Mouse (Mus musculus) forebrain, embryonic 15.5 days (tissue): ENCODE measurements around the gene Gpnmb. TPM values are rescaled to one million over a fixed set of nuclear protein-coding genes. Genes with fewer than 3 reads are reported as not detected.

Source experiments
- ATAC-seq: fragments of 200-750 bp; cut with Nextera tagmentation; replicated peaks from 2 replicates; pipeline ENCODE4 v1.8.0; 2017; ENCODE audit warnings: mild to moderate bottlenecking, moderate TSS enrichment, moderate library complexity
- H3K27ac ChIP-seq: fragments of 300-500 bp; sonication (generic); replicated peaks from 2 replicates; pipeline ENCODE4 v1.5.1; 2015; ENCODE audit warnings: mild to moderate bottlenecking, inconsistent platforms
- H3K27me3 ChIP-seq: fragments of 300-500 bp; sonication (generic); 2 replicates; pipeline ENCODE4 v1.6.1; 2015; ENCODE audit warnings: inconsistent platforms
- H3K36me3 ChIP-seq: fragments of 300-500 bp; sonication (generic); 2 replicates; pipeline ENCODE4 v1.6.1; 2015; ENCODE audit warnings: mild to moderate bottlenecking, inconsistent platforms
- H3K4me1 ChIP-seq: fragments of 300-500 bp; sonication (generic); 2 replicates; pipeline ENCODE4 v1.6.1; 2015; ENCODE audit warnings: inconsistent platforms
- H3K4me2 ChIP-seq: fragments of 300-500 bp; sonication (generic); replicated peaks from 2 replicates; pipeline ENCODE4 v1.6.1; 2015; ENCODE audit warnings: mild to moderate bottlenecking, inconsistent platforms
- H3K4me3 ChIP-seq: fragments of 300-500 bp; sonication (generic); 2 replicates; pipeline ENCODE4 v1.5.1; 2015; ENCODE audit warnings: mild to moderate bottlenecking, inconsistent platforms
- H3K9ac ChIP-seq: fragments of 300-500 bp; sonication (generic); replicated peaks from 2 replicates; pipeline ENCODE4 v1.6.1; 2015; ENCODE audit warnings: mild to moderate bottlenecking, inconsistent platforms
- H3K9me3 ChIP-seq: fragments of 300-500 bp; sonication (generic); 2 replicates; pipeline ENCODE4 v1.6.1; 2016; ENCODE audit warnings: inconsistent platforms
- WGBS: fragments of 180-500 bp; shearing (Covaris S2); methylation state at CpG from one replicate; pipeline ENCODE4 v1.1.7; 2015; ENCODE audit warnings: mixed read lengths; 5-methylcytosine and 5-hydroxymethylcytosine counted together
- polyA plus RNA-seq: library from polyadenylated mRNA; unstranded; fragments of >200 nt; fragmentation: Nextera tagmentation; extraction: Ambion mirVana; gene quantifications from 2 replicates; pipeline ENCODE4 v1.2.1, GENCODE M21; 2015

Gpnmb gene
- 0.24 and 0.47 TPM in 2 replicates for polyA plus RNA-seq

DNA sequence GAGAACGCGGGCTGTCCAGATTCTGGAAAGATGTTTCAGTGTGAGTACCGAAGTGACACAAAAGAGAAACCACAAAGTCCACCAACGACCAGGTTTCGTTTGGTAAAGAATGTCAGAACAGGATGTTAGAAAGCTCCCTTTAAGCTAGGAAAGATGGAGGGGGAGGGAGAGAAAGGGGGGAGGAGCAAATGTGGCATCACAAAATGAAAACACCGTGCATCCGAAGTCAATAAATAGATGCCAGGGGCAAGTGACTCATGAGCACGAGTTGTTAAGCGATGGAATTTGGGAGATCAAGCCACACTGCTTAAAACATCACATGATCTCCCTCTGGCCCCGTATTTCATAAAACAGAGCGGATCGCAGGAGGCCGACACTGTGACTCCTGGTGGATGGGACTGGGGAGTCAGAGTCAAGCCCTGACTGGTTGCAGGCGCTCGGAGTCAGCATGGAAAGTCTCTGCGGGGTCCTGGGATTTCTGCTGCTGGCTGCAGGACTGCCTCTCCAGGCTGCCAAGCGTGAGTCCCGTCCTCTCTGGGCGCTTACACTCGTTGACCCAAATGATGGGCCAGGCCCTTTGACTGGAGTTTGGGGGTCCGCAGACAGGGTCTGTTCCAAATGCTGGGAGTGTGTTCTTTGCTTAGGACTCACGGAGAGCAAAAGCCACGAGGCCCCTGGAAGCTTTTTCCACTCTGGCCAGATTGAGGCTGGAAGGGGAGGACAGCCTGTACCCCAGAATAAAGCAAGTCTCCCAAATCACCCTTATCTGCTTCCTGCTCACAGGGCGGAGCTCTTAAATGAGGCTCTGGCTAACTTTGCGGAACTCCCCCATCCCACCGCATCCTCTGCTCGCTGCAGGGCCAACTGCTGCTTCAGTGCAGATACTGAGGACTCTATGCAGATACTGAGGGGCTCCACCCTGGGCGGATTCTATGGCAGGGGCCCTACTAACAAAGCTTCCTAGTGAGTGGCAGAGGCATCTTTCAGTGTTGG, at the start of gene Gpnmb:
Gene Gpnmb (plus strand): TSS at position 272 of the 993 bp plus-strand sequence.
- ATAC-seq = no peak
- Histone ChIP-seq H3K4me2 (no peak within 1 kb of the TSS), H3K9ac (no peak within 1 kb of the TSS), H3K27me3 (0 out of 2 replicates have a peak, but pooled peaks cover 4% of the 10 kb centered on the region), H3K36me3 (no peaks in the 10 kb centered on the region), H3K4me3 (no peak within 1 kb of the TSS), H3K9me3 (no peaks in the 10 kb centered on the region), H3K27ac (no peak within 1 kb of the TSS), H3K4me1 (0 out of 2 replicates have a peak, but pooled peaks cover 3% of the 10 kb centered on the region)
- 52% methylated on average over 28 of the region's 28 CpGs for WGBS

DNA sequence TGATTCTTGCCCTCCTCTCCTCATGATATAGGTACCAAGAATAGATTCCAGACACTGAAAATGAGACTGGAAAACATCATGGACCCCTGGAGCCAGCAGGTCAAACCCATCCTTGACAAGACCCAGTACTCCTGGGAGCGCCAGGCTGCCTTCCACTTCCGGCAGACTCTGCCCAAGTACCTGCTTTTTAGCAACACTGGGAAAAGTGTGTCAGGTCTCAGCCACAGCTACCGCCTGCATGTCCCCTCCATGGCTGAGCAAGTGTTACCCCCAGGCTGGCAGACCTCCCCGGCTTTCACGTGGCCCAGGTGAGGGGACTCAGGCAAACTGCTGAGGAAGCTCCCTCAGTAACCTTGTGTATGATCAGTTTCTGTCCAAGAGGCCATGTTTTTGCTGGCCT, 46.4 kb upstream of the Gpnmb start:
- Histone ChIP-seq H3K9me3 (no peaks in the 10 kb centered on the region), H3K9ac (no peak overlapping the region), H3K4me1 (no peaks in the 10 kb centered on the region), H3K36me3 (no peaks in the 10 kb centered on the region), H3K27ac (no peak overlapping the region), H3K4me2 (no peak overlapping the region), H3K4me3 (no peak overlapping the region), H3K27me3 (no peaks in the 10 kb centered on the region)
- ATAC-seq = no peak
- 88% methylated on average over 5 of the region's 5 CpGs for WGBS

DNA sequence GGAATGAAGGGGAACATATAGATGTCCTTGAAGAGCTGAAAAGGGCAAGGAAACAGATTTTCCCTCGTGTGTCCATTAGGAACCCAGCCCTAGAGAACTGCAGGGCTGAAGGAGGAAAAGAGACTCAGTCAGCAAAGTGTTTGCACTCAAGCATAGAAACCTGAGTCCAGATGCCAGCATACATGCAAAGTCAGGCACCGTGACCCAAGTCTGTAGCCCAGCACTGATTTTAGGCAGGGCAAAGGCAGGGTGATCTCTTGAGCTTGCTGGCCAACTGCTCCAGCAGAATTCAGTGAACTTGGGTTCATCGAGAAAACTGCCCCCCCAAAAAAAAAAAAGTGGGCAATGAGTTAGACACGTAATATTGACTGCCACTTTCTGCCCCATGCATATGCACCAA, 44.4 kb upstream of the Gpnmb start:
- Histone ChIP-seq H3K27ac (no peak overlapping the region), H3K4me1 (no peaks in the 10 kb centered on the region), H3K36me3 (no peaks in the 10 kb centered on the region), H3K27me3 (no peaks in the 10 kb centered on the region), H3K9me3 (no peaks in the 10 kb centered on the region), H3K4me2 (no peak overlapping the region), H3K9ac (no peak overlapping the region), H3K4me3 (no peak overlapping the region)
- ATAC-seq = no peak
- WGBS = 76% methylated on average over 4 of the region's 4 CpGs

DNA sequence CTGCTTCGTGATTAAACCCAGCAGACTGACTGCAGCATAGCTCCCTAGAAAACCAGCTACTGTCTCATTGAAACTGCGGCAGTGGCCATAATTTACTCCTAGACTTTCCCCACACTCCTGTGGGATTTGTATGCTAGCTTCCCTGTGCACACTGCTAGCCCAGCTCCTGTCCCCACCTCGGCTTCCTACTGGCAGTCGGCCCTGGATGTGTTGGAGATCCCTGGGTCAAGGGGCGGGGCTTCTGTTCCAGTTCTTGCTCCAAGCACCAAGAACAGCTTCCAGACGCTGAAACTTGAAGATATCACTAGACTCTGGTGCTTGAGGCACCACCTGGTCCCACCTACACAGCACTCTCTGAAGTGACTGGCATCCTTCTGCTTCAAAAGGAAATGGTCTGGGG, 38.2 kb upstream of the Gpnmb start:
- no peak overlapping the region for H3K4me3 ChIP-seq
- H3K9me3 ChIP-seq = no peaks in the 10 kb centered on the region
- H3K36me3 ChIP-seq = no peaks in the 10 kb centered on the region
- H3K4me1 ChIP-seq = no peaks in the 10 kb centered on the region
- H3K4me2 ChIP-seq = no peak overlapping the region
- WGBS = 75% methylated on average over 6 of the region's 6 CpGs
- ATAC-seq = no peak
- H3K9ac ChIP-seq = no peak overlapping the region
- no peak overlapping the region for H3K27ac ChIP-seq
- no peaks in the 10 kb centered on the region for H3K27me3 ChIP-seq

DNA sequence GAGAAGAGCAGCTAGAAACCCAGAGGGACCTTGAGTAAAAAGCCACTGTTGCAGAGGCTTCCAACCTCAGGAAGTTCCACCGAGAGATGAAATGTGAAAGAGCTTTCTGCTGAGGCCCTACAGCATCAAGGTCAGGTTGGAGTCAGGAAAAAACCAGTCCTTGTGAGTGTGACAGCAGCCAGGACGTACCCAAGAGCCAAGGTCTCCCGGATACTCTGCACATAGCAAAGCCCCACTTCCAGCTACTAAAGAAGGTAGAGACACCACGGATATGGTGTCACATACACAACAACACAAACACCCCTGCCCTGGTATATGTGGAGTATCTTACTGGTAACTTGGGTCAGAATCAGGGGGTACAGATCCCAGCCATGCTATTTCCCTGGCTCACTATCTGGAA, 37.5 kb upstream of the Gpnmb start:
- Histone ChIP-seq H3K4me2 (no peak overlapping the region), H3K4me1 (no peaks in the 10 kb centered on the region), H3K9me3 (no peaks in the 10 kb centered on the region), H3K27ac (no peak overlapping the region), H3K36me3 (no peaks in the 10 kb centered on the region), H3K4me3 (no peak overlapping the region), H3K27me3 (no peaks in the 10 kb centered on the region), H3K9ac (no peak overlapping the region)
- 90% methylated on average over 4 of the region's 4 CpGs for whole genome bisulfite sequencing
- ATAC-seq = no peak

DNA sequence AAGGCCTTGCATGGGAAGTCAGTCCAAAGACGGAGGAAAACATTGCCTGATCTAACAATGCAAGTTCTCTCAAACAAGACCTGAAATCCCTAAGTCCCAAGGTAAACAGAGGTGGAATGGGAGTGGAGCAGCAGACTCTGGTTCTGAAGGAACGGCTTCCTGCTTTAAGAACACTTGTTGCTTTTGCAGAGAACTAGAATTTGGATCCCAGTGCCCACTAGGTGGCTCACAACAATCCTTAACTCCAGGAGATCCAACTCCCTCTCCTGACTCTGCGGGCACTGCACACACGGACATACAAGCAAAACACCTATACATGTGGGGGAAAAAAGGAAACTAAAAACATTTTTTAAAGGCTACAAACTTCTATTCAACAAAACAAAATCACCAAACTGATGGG, 33.0 kb upstream of the Gpnmb start:
- 48% methylated on average over 4 of the region's 4 CpGs for WGBS

DNA sequence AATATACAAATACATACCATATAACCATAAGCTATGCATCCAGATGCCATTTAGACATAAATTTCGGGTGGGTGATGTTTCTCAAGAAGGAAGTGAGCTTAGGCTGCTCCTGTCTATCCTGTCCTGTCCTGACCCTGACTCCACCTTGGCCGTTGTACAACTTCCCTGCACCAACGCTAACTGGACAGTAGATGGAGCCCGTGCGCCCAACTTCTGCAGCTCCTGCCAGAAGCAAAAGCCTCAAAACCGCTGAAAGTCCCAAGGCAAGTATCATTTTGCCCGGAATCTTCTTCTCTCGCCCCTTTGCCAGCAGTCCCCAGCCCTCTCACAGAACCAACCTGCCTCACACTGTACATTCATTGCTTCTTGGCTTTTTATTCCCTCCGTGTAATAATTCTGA, 28.4 kb upstream of the Gpnmb start:
- WGBS = under 1% methylated on average over 9 of the region's 9 CpGs

More for the DNA sequence above, 33.0 kb upstream of the Gpnmb start:
- Histone ChIP-seq H3K27ac (no peak overlapping the region), H3K9me3 (no peaks in the 10 kb centered on the region), H3K4me3 (no peak overlapping the region), H3K27me3 (no peaks in the 10 kb centered on the region), H3K9ac (no peak overlapping the region), H3K4me2 (no peak overlapping the region), H3K4me1 (peaks cover 4% of the 10 kb centered on the region; the same call in 1 of the 2 replicates), H3K36me3 (no peaks in the 10 kb centered on the region)
- ATAC-seq = no peak

DNA sequence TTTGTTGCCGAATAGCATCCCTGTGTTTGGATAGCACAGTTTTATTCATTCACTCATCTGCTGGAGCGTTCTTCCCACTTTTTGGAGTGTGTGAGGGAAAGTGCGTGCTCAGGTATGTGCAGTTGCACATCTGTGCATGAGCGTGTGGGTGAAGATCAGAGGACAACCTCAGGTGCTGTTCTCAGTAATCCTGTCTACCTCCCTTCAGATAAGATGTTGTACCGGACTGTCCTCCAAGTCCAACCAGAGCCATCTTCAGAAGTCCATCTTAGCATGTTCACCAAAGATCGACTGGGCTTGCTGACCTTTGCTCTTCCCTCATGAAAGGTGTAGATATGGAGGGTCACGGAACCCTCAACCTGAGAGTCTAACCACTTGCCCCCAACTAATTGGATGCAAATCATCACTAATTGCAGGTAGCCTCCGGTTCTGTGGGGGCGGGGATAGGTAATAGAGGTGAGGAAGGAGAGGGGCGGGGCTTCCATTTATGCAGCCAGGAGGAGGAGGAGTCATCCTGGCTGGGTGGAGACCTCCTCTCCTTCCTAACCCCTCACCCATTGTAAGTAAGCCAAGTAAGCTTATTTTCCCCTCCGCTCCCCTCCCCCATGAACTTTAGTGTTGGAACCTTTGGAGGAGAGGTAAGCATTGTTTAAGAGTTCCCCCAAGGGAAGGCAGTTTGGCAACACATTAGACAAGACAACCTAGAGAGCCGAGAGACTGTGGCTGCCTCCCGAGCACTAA, 27.8 kb upstream of the Gpnmb start:
- no peaks in the 10 kb centered on the region for H3K9me3 ChIP-seq
- WGBS = 17% methylated on average over 13 of the region's 13 CpGs
- no peak for ATAC-seq
- H3K27me3 ChIP-seq = no peaks in the 10 kb centered on the region
- H3K4me3 ChIP-seq = peak overlapping the region; percentile 36
- peak overlapping the region; percentile 50 for H3K4me2 ChIP-seq
- H3K36me3 ChIP-seq = no peaks in the 10 kb centered on the region
- H3K27ac ChIP-seq = no peak overlapping the region
- H3K9ac ChIP-seq = 0 out of 2 replicates have a peak overlapping the region, but pooled peaks have one; percentile 16
- peaks cover 9% of the 10 kb centered on the region; the same call in 1 of the 2 replicates for H3K4me1 ChIP-seq

More for the DNA sequence above, 28.4 kb upstream of the Gpnmb start:
- peak overlapping the region; percentile 50 for H3K4me2 ChIP-seq
- no peak overlapping the region for H3K27ac ChIP-seq
- peaks cover 9% of the 10 kb centered on the region; the same call in 1 of the 2 replicates for H3K4me1 ChIP-seq
- H3K27me3 ChIP-seq = no peaks in the 10 kb centered on the region
- H3K36me3 ChIP-seq = no peaks in the 10 kb centered on the region
- peak overlapping the region; percentile 36 for H3K4me3 ChIP-seq
- H3K9ac ChIP-seq = 0 out of 2 replicates have a peak overlapping the region, but pooled peaks have one; percentile 16
- ATAC-seq = 0 out of 2 replicates have a peak, but pooled peaks have one; percentile 38
- H3K9me3 ChIP-seq = no peaks in the 10 kb centered on the region

DNA sequence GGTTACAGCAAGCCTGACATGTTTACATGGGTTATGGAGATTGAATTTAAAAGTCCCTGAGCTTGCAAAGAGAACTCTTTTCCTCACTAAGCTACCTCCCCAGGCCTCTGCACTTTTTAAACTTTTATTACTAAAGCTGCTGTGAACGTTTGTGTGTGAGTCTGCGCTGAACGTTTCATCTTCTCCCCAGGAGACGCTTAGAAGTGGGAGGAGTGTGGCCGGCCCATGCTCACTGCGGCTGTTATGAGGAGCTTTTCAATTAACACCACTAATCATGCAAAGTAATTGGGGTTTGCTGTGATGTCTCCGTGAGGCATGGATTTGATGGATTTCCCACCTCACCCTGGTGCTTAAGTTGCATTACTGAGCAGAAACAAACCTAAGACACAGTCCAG, 27.2 kb upstream of the Gpnmb start:
- H3K9me3 ChIP-seq = no peaks in the 10 kb centered on the region
- 15% methylated on average over 7 of the region's 7 CpGs for WGBS
- H3K4me1 ChIP-seq = peaks cover 9% of the 10 kb centered on the region; the same call in 1 of the 2 replicates
- H3K36me3 ChIP-seq = no peaks in the 10 kb centered on the region
- no peak for ATAC-seq
- H3K27ac ChIP-seq = no peak overlapping the region
- no peak overlapping the region for H3K4me3 ChIP-seq
- H3K4me2 ChIP-seq = peak overlapping the region; percentile 50; the same call in 1 of the 2 replicates
- H3K9ac ChIP-seq = no peak overlapping the region
- no peaks in the 10 kb centered on the region for H3K27me3 ChIP-seq

DNA sequence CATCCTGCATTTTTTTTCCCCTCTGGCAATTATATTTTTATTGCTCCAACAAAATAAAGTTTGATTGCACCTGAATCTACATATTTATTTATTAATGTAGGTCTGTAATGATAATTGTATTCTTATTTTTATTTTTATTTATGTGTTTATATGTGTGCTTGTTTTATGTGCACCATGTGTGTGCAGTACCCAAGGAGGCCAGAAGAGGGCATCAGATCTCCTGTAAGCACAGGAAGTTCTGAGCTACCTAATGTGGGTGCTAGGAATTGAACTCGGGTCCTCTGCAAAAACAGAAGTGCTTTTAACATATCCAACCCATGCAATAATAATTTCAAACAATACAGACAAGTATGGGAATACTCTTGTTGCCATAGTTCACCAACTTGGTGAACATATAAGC, 26.7 kb upstream of the Gpnmb start:
- peaks cover 9% of the 10 kb centered on the region; the same call in 1 of the 2 replicates for H3K4me1 ChIP-seq
- H3K4me3 ChIP-seq = no peak overlapping the region
- no peaks in the 10 kb centered on the region for H3K36me3 ChIP-seq
- no peak overlapping the region for H3K9ac ChIP-seq
- no peak overlapping the region for H3K4me2 ChIP-seq
- WGBS = 95% methylated on average over 1 of the region's 1 CpGs
- no peak overlapping the region for H3K27ac ChIP-seq
- ATAC-seq = no peak
- no peaks in the 10 kb centered on the region for H3K27me3 ChIP-seq
- no peaks in the 10 kb centered on the region for H3K9me3 ChIP-seq

DNA sequence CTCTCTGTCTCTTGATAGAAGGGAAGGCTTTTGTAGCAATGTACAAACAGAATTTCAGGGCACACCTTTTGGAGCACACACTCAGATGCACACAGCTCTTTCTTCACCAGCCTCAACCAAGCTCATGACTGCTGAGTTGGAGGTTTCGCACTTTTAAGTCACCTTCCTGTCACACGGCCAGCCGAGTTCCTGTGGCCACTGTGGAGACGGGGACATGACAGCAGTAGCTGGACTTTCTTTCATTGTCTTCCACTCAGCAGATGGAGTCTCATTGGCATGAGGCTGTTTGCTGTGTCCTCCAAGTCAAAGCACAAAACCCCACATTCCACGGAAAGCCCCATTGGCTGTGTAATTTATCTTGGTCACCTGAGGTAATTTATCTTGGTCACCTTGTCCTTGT, 25.2 kb upstream of the Gpnmb start:
- H3K27me3 ChIP-seq = no peaks in the 10 kb centered on the region
- H3K27ac ChIP-seq = no peak overlapping the region
- no peaks in the 10 kb centered on the region for H3K9me3 ChIP-seq
- H3K36me3 ChIP-seq = no peaks in the 10 kb centered on the region
- ATAC-seq = no peak
- no peak overlapping the region for H3K4me2 ChIP-seq
- WGBS = 90% methylated on average over 5 of the region's 5 CpGs
- H3K9ac ChIP-seq = no peak overlapping the region
- H3K4me1 ChIP-seq = peaks cover 9% of the 10 kb centered on the region; the same call in 1 of the 2 replicates
- H3K4me3 ChIP-seq = no peak overlapping the region

DNA sequence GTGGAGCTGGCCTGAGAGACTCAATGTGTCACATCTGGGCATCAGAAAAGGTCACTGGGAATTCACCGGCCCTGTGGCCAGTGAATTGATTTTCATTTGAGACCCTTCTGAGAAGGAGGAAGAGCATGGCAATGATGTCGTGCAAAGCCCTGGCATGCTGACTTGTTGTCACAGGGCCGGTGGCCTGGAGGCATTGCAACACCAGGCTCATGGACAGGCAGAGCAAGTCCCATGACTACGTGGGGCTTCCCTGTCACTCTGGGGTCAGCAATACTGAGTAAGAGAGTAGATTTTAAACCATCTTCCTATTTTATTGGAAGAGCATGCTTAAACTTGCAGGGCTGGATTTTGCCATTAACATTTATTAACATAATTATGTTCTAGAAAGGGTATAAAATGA, 23.3 kb upstream of the Gpnmb start:
- WGBS = 82% methylated on average over 4 of the region's 4 CpGs
- H3K9me3 ChIP-seq = no peaks in the 10 kb centered on the region
- ATAC-seq = no peak
- H3K4me1 ChIP-seq = peaks cover 9% of the 10 kb centered on the region; the same call in 1 of the 2 replicates
- no peak overlapping the region for H3K4me3 ChIP-seq
- no peaks in the 10 kb centered on the region for H3K27me3 ChIP-seq
- no peak overlapping the region for H3K27ac ChIP-seq
- no peak overlapping the region for H3K9ac ChIP-seq
- H3K4me2 ChIP-seq = no peak overlapping the region
- H3K36me3 ChIP-seq = no peaks in the 10 kb centered on the region
